Mouse (Mus musculus): ENCODE measurements around the gene Cdhr1. TPM values are rescaled to one million over a fixed set of nuclear protein-coding genes. Genes with fewer than 3 reads are reported as not detected.

Cdhr1 gene
- total and polyA plus RNA-seq, 3 experiments: under 0.01 TPM; not detected in 2

GRCm38 (mm10) chr14:37110456-37110855 is 12.3 kb upstream of the Cdhr1 start:
- Histone ChIP-seq H3K4me3 (ENCODE audit: low read depth, low read length) (no peak overlapping the region), H3K36me3 (replicated peaks) (no peaks in the 10 kb centered on the region), H3K4me1 (ENCODE audit: insufficient read depth, low read depth, low read length) (no peaks in the 10 kb centered on the region), H3K9me3 (replicated peaks) (no peaks in the 10 kb centered on the region), H3K27me3 (ENCODE audit: insufficient read depth, low read length) (peaks cover 13% of the 10 kb centered on the region; the same call in 1 of the 2 replicates)
- no peak for ATAC-seq (ENCODE audit: extremely low read depth, insufficient number of reproducible peaks, low FRiP score, poor library complexity, severe bottlenecking)
- TF ChIP-seq POLR2AphosphoS5 (IDR thresholded peaks at IDR 0.05; ENCODE audit: insufficient replicate concordance, low read depth, low read length) (no peak), TAL1 (conservative IDR thresholded peaks at IDR 0.05; ENCODE audit: low read depth, low read length) (no peak), GATA1 (IDR thresholded peaks at IDR 0.05; ENCODE audit: borderline replicate concordance, low read length) (no peak), CTCF (IDR thresholded peaks at IDR 0.05; ENCODE audit: low read depth, low read length) (no peak), GATA2 (IDR thresholded peaks at IDR 0.05; ENCODE audit: borderline replicate concordance, low read depth, low read length) (no peak)
- no peak for DNase-seq (ENCODE audit: low spot score)

GRCm38 (mm10) chr14:37109975-37110374 is 11.8 kb upstream of the Cdhr1 start:
- TF ChIP-seq GATA2 (IDR thresholded peaks at IDR 0.05; ENCODE audit: borderline replicate concordance, low read depth, low read length) (no peak), POLR2AphosphoS5 (IDR thresholded peaks at IDR 0.05; ENCODE audit: insufficient replicate concordance, low read depth, low read length) (no peak), TAL1 (conservative IDR thresholded peaks at IDR 0.05; ENCODE audit: low read depth, low read length) (no peak), GATA1 (IDR thresholded peaks at IDR 0.05; ENCODE audit: borderline replicate concordance, low read length) (no peak), CTCF (IDR thresholded peaks at IDR 0.05; ENCODE audit: low read depth, low read length) (no peak)
- Histone ChIP-seq H3K27me3 (ENCODE audit: insufficient read depth, low read length) (peaks cover 13% of the 10 kb centered on the region; the same call in 1 of the 2 replicates), H3K36me3 (replicated peaks) (no peaks in the 10 kb centered on the region), H3K9me3 (replicated peaks) (no peaks in the 10 kb centered on the region), H3K4me1 (ENCODE audit: insufficient read depth, low read depth, low read length) (no peaks in the 10 kb centered on the region), H3K4me3 (ENCODE audit: low read depth, low read length) (no peak overlapping the region)
- no peak for DNase-seq (ENCODE audit: low spot score)
- ATAC-seq (ENCODE audit: extremely low read depth, insufficient number of reproducible peaks, low FRiP score, poor library complexity, severe bottlenecking): no peak

GRCm38 (mm10) chr14:37109460-37109859 is 11.3 kb upstream of the Cdhr1 start:
- Histone ChIP-seq H3K9me3 (replicated peaks) (no peaks in the 10 kb centered on the region), H3K4me1 (ENCODE audit: insufficient read depth, low read depth, low read length) (no peaks in the 10 kb centered on the region), H3K27me3 (ENCODE audit: insufficient read depth, low read length) (peaks cover 13% of the 10 kb centered on the region; the same call in 1 of the 2 replicates), H3K36me3 (replicated peaks) (no peaks in the 10 kb centered on the region), H3K4me3 (ENCODE audit: low read depth, low read length) (no peak overlapping the region)
- DNase-seq (ENCODE audit: low spot score) (no peak), ATAC-seq (ENCODE audit: extremely low read depth, insufficient number of reproducible peaks, low FRiP score, poor library complexity, severe bottlenecking) (no peak)
- TF ChIP-seq GATA2 (IDR thresholded peaks at IDR 0.05; ENCODE audit: borderline replicate concordance, low read depth, low read length): no peak
- TF ChIP-seq CTCF (IDR thresholded peaks at IDR 0.05; ENCODE audit: low read depth, low read length): no peak
- TF ChIP-seq TAL1 (conservative IDR thresholded peaks at IDR 0.05; ENCODE audit: low read depth, low read length): no peak
- no peak for TF ChIP-seq GATA1 (IDR thresholded peaks at IDR 0.05; ENCODE audit: borderline replicate concordance, low read length)
- no peak for TF ChIP-seq POLR2AphosphoS5 (IDR thresholded peaks at IDR 0.05; ENCODE audit: insufficient replicate concordance, low read depth, low read length)

GRCm38 (mm10) chr14:37105846-37106245 is 7.7 kb upstream of the Cdhr1 start:
- no peaks in the 10 kb centered on the region for H3K4me1 ChIP-seq (ENCODE audit: insufficient read depth, low read depth, low read length)
- H3K4me3 ChIP-seq (ENCODE audit: low read depth, low read length): no peak overlapping the region
- H3K27me3 ChIP-seq (ENCODE audit: insufficient read depth, low read length): peaks cover 10% of the 10 kb centered on the region; the same call in 1 of the 2 replicates
- DNase-seq (ENCODE audit: low spot score) (no peak), ATAC-seq (ENCODE audit: extremely low read depth, insufficient number of reproducible peaks, low FRiP score, poor library complexity, severe bottlenecking) (no peak)
- no peaks in the 10 kb centered on the region for H3K36me3 ChIP-seq (replicated peaks)
- TF ChIP-seq GATA2 (IDR thresholded peaks at IDR 0.05; ENCODE audit: borderline replicate concordance, low read depth, low read length) (no peak), GATA1 (IDR thresholded peaks at IDR 0.05; ENCODE audit: borderline replicate concordance, low read length) (no peak), TAL1 (conservative IDR thresholded peaks at IDR 0.05; ENCODE audit: low read depth, low read length) (no peak), CTCF (IDR thresholded peaks at IDR 0.05; ENCODE audit: low read depth, low read length) (no peak), POLR2AphosphoS5 (IDR thresholded peaks at IDR 0.05; ENCODE audit: insufficient replicate concordance, low read depth, low read length) (no peak)
- H3K9me3 ChIP-seq (replicated peaks): no peaks in the 10 kb centered on the region

- DNase-seq (ENCODE audit: low spot score) (no peak), ATAC-seq (ENCODE audit: extremely low read depth, insufficient number of reproducible peaks, low FRiP score, poor library complexity, severe bottlenecking) (no peak)
- no peak overlapping the region for H3K4me3 ChIP-seq (ENCODE audit: low read depth, low read length)
- TF ChIP-seq TAL1 (conservative IDR thresholded peaks at IDR 0.05; ENCODE audit: low read depth, low read length) (no peak), POLR2AphosphoS5 (IDR thresholded peaks at IDR 0.05; ENCODE audit: insufficient replicate concordance, low read depth, low read length) (no peak), CTCF (IDR thresholded peaks at IDR 0.05; ENCODE audit: low read depth, low read length) (no peak), GATA1 (IDR thresholded peaks at IDR 0.05; ENCODE audit: borderline replicate concordance, low read length) (no peak), GATA2 (IDR thresholded peaks at IDR 0.05; ENCODE audit: borderline replicate concordance, low read depth, low read length) (no peak)
- H3K27me3 ChIP-seq (ENCODE audit: insufficient read depth, low read length): peaks cover 5% of the 10 kb centered on the region; the same call in 1 of the 2 replicates
- H3K9me3 ChIP-seq (replicated peaks): no peaks in the 10 kb centered on the region
- no peaks in the 10 kb centered on the region for H3K4me1 ChIP-seq (ENCODE audit: insufficient read depth, low read depth, low read length)
- no peaks in the 10 kb centered on the region for H3K36me3 ChIP-seq (replicated peaks)
Observed at GRCm38 (mm10) chr14:37104747-37105146, 6.6 kb upstream of the Cdhr1 start.

GRCm38 (mm10) chr14:37102484-37102883 is 4.3 kb upstream of the Cdhr1 start:
- Histone ChIP-seq H3K4me1 (ENCODE audit: insufficient read depth, low read depth, low read length) (no peaks in the 10 kb centered on the region), H3K27me3 (ENCODE audit: insufficient read depth, low read length) (peaks cover 10% of the 10 kb centered on the region; the same call in 1 of the 2 replicates), H3K9me3 (replicated peaks) (no peaks in the 10 kb centered on the region), H3K36me3 (replicated peaks) (no peaks in the 10 kb centered on the region), H3K4me3 (ENCODE audit: low read depth, low read length) (no peak overlapping the region)
- TF ChIP-seq CTCF (IDR thresholded peaks at IDR 0.05; ENCODE audit: low read depth, low read length): no peak
- TF ChIP-seq POLR2AphosphoS5 (IDR thresholded peaks at IDR 0.05; ENCODE audit: insufficient replicate concordance, low read depth, low read length): no peak
- TF ChIP-seq GATA2 (IDR thresholded peaks at IDR 0.05; ENCODE audit: borderline replicate concordance, low read depth, low read length): no peak
- no peak for TF ChIP-seq GATA1 (IDR thresholded peaks at IDR 0.05; ENCODE audit: borderline replicate concordance, low read length)
- no peak for TF ChIP-seq TAL1 (conservative IDR thresholded peaks at IDR 0.05; ENCODE audit: low read depth, low read length)
- ATAC-seq (ENCODE audit: extremely low read depth, insufficient number of reproducible peaks, low FRiP score, poor library complexity, severe bottlenecking) (no peak), DNase-seq (ENCODE audit: low spot score) (no peak)

All from G1E (cell line).